Mouse (Mus musculus): Measurements from ENCODE around the gene Stn1. TPM values are rescaled to one million over a fixed set of nuclear protein-coding genes. Genes with fewer than 3 reads are reported as not detected.
A peak's percentile ranks its signal among the peaks of the same experiment; 100 is the strongest.

Gene Stn1
- polyA plus RNA-seq, 1 experiment from 2014 or later = 55.5 TPM

GRCm38 (mm10) chr19:47455001-47455755 is 82.1 kb downstream of the Stn1 start:
- WGBS = 74% methylated on average over 15 of the region's 15 CpGs
- H3K27ac ChIP-seq (ENCODE audit: low read length) = peak overlapping the region; percentile 38; the same call in 1 of the 2 replicates
- peaks cover 50% of the 10 kb centered on the region for H3K4me1 ChIP-seq (replicated peaks; ENCODE audit: control insufficient read depth, insufficient read depth, low read length)
- H3K9ac ChIP-seq (ENCODE audit: low read length) = no peak overlapping the region
- no peaks in the 10 kb centered on the region for H3K36me3 ChIP-seq (ENCODE audit: control insufficient read depth, insufficient read depth, low read length)
- H3K27me3 ChIP-seq (ENCODE audit: control insufficient read depth, insufficient read depth, low read depth, low read length) = no peaks in the 10 kb centered on the region
- H3K4me2 ChIP-seq (ENCODE audit: low read depth, low read length) = no peak overlapping the region
- no peak overlapping the region for H3K4me3 ChIP-seq (ENCODE audit: low read length)
- no peaks in the 10 kb centered on the region for H3K9me3 ChIP-seq (ENCODE audit: control insufficient read depth, low read length)
- ATAC-seq (ENCODE audit: low read depth) = no peak

GRCm38 (mm10) chr19:47454167-47455000 is 82.9 kb downstream of the Stn1 start:
- Histone ChIP-seq H3K27ac (ENCODE audit: low read length) (peak overlapping the region; percentile 38), H3K4me2 (ENCODE audit: low read depth, low read length) (no peak overlapping the region)
- no peak for ATAC-seq (ENCODE audit: low read depth)

GRCm38 (mm10) chr19:47453352-47453751 is 84.0 kb downstream of the Stn1 start:
- no peak overlapping the region for H3K27ac ChIP-seq (ENCODE audit: low read length)
- 83% methylated on average over 7 of the region's 7 CpGs for WGBS

More at GRCm38 (mm10) chr19:47454167-47455000, 82.9 kb downstream of the Stn1 start:
- peaks cover 55% of the 10 kb centered on the region for H3K4me1 ChIP-seq (replicated peaks; ENCODE audit: control insufficient read depth, insufficient read depth, low read length)
- WGBS = 72% methylated on average over 11 of the region's 11 CpGs
- H3K4me3 ChIP-seq (ENCODE audit: low read length) = no peak overlapping the region
- no peaks in the 10 kb centered on the region for H3K9me3 ChIP-seq (ENCODE audit: control insufficient read depth, low read length)
- no peak overlapping the region for H3K9ac ChIP-seq (ENCODE audit: low read length)
- H3K36me3 ChIP-seq (ENCODE audit: control insufficient read depth, insufficient read depth, low read length) = no peaks in the 10 kb centered on the region
- H3K27me3 ChIP-seq (ENCODE audit: control insufficient read depth, insufficient read depth, low read depth, low read length) = no peaks in the 10 kb centered on the region

GRCm38 (mm10) chr19:47452682-47453081 is 84.6 kb downstream of the Stn1 start:
- Histone ChIP-seq H3K9me3 (ENCODE audit: control insufficient read depth, low read length) (no peaks in the 10 kb centered on the region), H3K27me3 (ENCODE audit: control insufficient read depth, insufficient read depth, low read depth, low read length) (no peaks in the 10 kb centered on the region), H3K27ac (ENCODE audit: low read length) (peak overlapping the region; percentile 47; the same call in 1 of the 2 replicates), H3K36me3 (ENCODE audit: control insufficient read depth, insufficient read depth, low read length) (no peaks in the 10 kb centered on the region), H3K4me2 (ENCODE audit: low read depth, low read length) (no peak overlapping the region), H3K9ac (ENCODE audit: low read length) (no peak overlapping the region), H3K4me3 (ENCODE audit: low read length) (no peak overlapping the region), H3K4me1 (replicated peaks; ENCODE audit: control insufficient read depth, insufficient read depth, low read length) (peaks cover 59% of the 10 kb centered on the region)
- WGBS = 59% methylated on average over 10 of the region's 10 CpGs
- ATAC-seq (ENCODE audit: low read depth) = no peak

More at GRCm38 (mm10) chr19:47453352-47453751, 84.0 kb downstream of the Stn1 start:
- H3K4me1 ChIP-seq (replicated peaks; ENCODE audit: control insufficient read depth, insufficient read depth, low read length) = peaks cover 59% of the 10 kb centered on the region
- no peaks in the 10 kb centered on the region for H3K27me3 ChIP-seq (ENCODE audit: control insufficient read depth, insufficient read depth, low read depth, low read length)
- no peak for ATAC-seq (ENCODE audit: low read depth)
- H3K36me3 ChIP-seq (ENCODE audit: control insufficient read depth, insufficient read depth, low read length) = no peaks in the 10 kb centered on the region
- no peak overlapping the region for H3K4me2 ChIP-seq (ENCODE audit: low read depth, low read length)
- H3K4me3 ChIP-seq (ENCODE audit: low read length) = no peak overlapping the region
- no peaks in the 10 kb centered on the region for H3K9me3 ChIP-seq (ENCODE audit: control insufficient read depth, low read length)
- H3K9ac ChIP-seq (ENCODE audit: low read length) = no peak overlapping the region

- no peak; the same call in 1 of the 2 replicates for ATAC-seq (ENCODE audit: low read depth)
- H3K36me3 ChIP-seq (ENCODE audit: control insufficient read depth, insufficient read depth, low read length) = no peaks in the 10 kb centered on the region
- H3K4me3 ChIP-seq (ENCODE audit: low read length) = no peak overlapping the region
- no peak overlapping the region for H3K9ac ChIP-seq (ENCODE audit: low read length)
- no peak overlapping the region for H3K4me2 ChIP-seq (ENCODE audit: low read depth, low read length)
- H3K9me3 ChIP-seq (ENCODE audit: control insufficient read depth, low read length) = no peaks in the 10 kb centered on the region
- WGBS = 42% methylated on average over 7 of the region's 7 CpGs
- no peaks in the 10 kb centered on the region for H3K27me3 ChIP-seq (ENCODE audit: control insufficient read depth, insufficient read depth, low read depth, low read length)
- H3K27ac ChIP-seq (ENCODE audit: low read length) = peak overlapping the region; percentile 47
- peaks cover 60% of the 10 kb centered on the region for H3K4me1 ChIP-seq (replicated peaks; ENCODE audit: control insufficient read depth, insufficient read depth, low read length)
Measured at GRCm38 (mm10) chr19:47452211-47452610, 85.1 kb downstream of the Stn1 start.

GRCm38 (mm10) chr19:47451476-47452113 is 85.7 kb downstream of the Stn1 start:
- Histone ChIP-seq H3K4me1 (replicated peaks; ENCODE audit: control insufficient read depth, insufficient read depth, low read length) (peaks cover 66% of the 10 kb centered on the region), H3K27me3 (ENCODE audit: control insufficient read depth, insufficient read depth, low read depth, low read length) (no peaks in the 10 kb centered on the region), H3K4me3 (ENCODE audit: low read length) (no peak overlapping the region), H3K9ac (ENCODE audit: low read length) (no peak overlapping the region), H3K27ac (ENCODE audit: low read length) (peak overlapping the region; percentile 45; the same call in 1 of the 2 replicates), H3K4me2 (ENCODE audit: low read depth, low read length) (no peak overlapping the region), H3K36me3 (ENCODE audit: control insufficient read depth, insufficient read depth, low read length) (no peaks in the 10 kb centered on the region), H3K9me3 (ENCODE audit: control insufficient read depth, low read length) (no peaks in the 10 kb centered on the region)
- WGBS = 62% methylated on average over 10 of the region's 10 CpGs
- ATAC-seq (ENCODE audit: low read depth) = peak; percentile 44

Other genes starting within 250 kb of the Stn1 start
- 6.1 and 6.6 TPM in 2 replicates for gene Sh3pxd2a, start 73.1 kb downstream of the Stn1 start, polyA plus RNA-seq (2015; fragmentation: Nextera tagmentation; extraction: Ambion mirVana)
- 11.8 and 12.3 TPM in 2 replicates for gene Slk, start 42.2 kb upstream of the Stn1 start, polyA plus RNA-seq (2015; fragmentation: Nextera tagmentation; extraction: Ambion mirVana)
- 2.2 and 3.3 TPM in 2 replicates for gene Col17a1, start 154.6 kb upstream of the Stn1 start, polyA plus RNA-seq (2015; fragmentation: Nextera tagmentation; extraction: Ambion mirVana)
- 225 and 236 TPM in 2 replicates for gene Sfr1, start 194.2 kb upstream of the Stn1 start, polyA plus RNA-seq (2015; fragmentation: Nextera tagmentation; extraction: Ambion mirVana)

All from lung, embryonic 16.5 days (tissue).